8 mouse cellular contexts compared by ENCODE assay signal in genomic region chr9:114977461-114978280, GRCm38 (mm10). TPM values are rescaled to one million over a fixed set of nuclear protein-coding genes. Genes with fewer than 3 reads are reported as not detected.
DNase-seq lines count a peak whose midpoint lies in the region; ATAC-seq and TF ChIP-seq lines count a peak whose summit lies in the region.

No protein-coding gene starts in this region.

- ATAC-seq in frontal cortex, adult (ENCODE audit: low TSS enrichment), result peak; percentile 35

- H3K4me2 ChIP-seq in myocyte (ENCODE audit: low read depth), result peak overlapping the region; percentile 64

- H3K79me2 ChIP-seq in myocyte (ENCODE audit: control insufficient read depth, insufficient read depth), result no peaks in the 10 kb centered on the region

- H3K27me3 ChIP-seq in myocyte (ENCODE audit: control insufficient read depth, insufficient read depth, insufficient read length), result no peaks in the 10 kb centered on the region

- intact Hi-C loops in left cerebral cortex, postnatal 14 days (cut with DNase I), result no loop called here

- no peak overlapping the region for H3ac ChIP-seq in myocyte (ENCODE audit: control insufficient read depth, insufficient read length)

- DNase-seq in layer of hippocampus, adult 9-11 months, result peak; percentile 68
- DNase-seq in layer of hippocampus, postnatal 10 days (ENCODE audit: low spot score in 2 of 2), result no peak
- peak; percentile 68 for DNase-seq in cerebellum, adult 9-10 months
- DNase-seq in left cerebral cortex, postnatal 14 days (ENCODE audit: low spot score in 2 of 2), result peak; percentile 70 to 75
- no peak for DNase-seq in spleen, postnatal 10 days (ENCODE audit: low spot score in 2 of 2)
- DNase-seq in MN1 (ENCODE audit: low spot score), result no peak

- no peak for TF ChIP-seq POLR2A in myocyte (IDR thresholded peaks at IDR 0.05; ENCODE audit: insufficient read length, low read depth)

- H3K4me3 ChIP-seq in myocyte, result peak overlapping the region; percentile 12

- no peaks in the 10 kb centered on the region for H3K36me3 ChIP-seq in myocyte (ENCODE audit: control insufficient read depth, insufficient read depth)

TF ChIP-seq in myocyte, 11 proteins besides CTCF, POLR2A, EP300 and RAD21:
- TF ChIP-seq E2F4 (IDR thresholded peaks at IDR 0.05; ENCODE audit: insufficient read depth) (no peak), MYOG (IDR thresholded peaks at IDR 0.05; ENCODE audit: control insufficient read depth in 1 of 3, insufficient read depth in 1 of 3, insufficient read length in 2 of 3, low read depth in 2 of 3) (no peak)

RNA-seq across cellular contexts. Expression of gene Osbpl10, which starts 0.7 kb away (rescaled TPM):
- 10 to 100 TPM; 29.3 to 31.8 TPM for total RNA-seq in layer of hippocampus, postnatal 10 days (2021)
- 10 to 100 TPM; 56.5 to 57.6 TPM for total RNA-seq in left cerebral cortex, postnatal 14 days (2021)
- polyA plus RNA-seq in myocyte (2012; fragmentation: generic; extraction: Trizol), result 1.7 TPM

RNA-seq across cellular contexts. Expression of gene Rps27rt, which starts 4.9 kb away (rescaled TPM):
- 10 to 100 TPM in 1 of 2 experiments, 1 to 10 TPM in 1; 5.7 to 13.2 TPM for total RNA-seq in layer of hippocampus, postnatal 10 days (2021)
- total RNA-seq in left cerebral cortex, postnatal 14 days (2021), result 10 to 100 TPM; 16.5 to 29.7 TPM
- polyA plus RNA-seq in myocyte (2012; fragmentation: generic; extraction: Trizol), result 223 TPM

RNA-seq across cellular contexts. Expression of gene Gpd1l, which starts 43.9 kb away (rescaled TPM):
- 10 to 100 TPM; 84.6 to 89.3 TPM for total RNA-seq in layer of hippocampus, postnatal 10 days (2021)
- 10 to 100 TPM; 96.1 to 96.2 TPM for total RNA-seq in left cerebral cortex, postnatal 14 days (2021)
- 19.5 TPM for polyA plus RNA-seq in myocyte (2012; fragmentation: generic; extraction: Trizol)

Comparison
In these comparisons a context has a peak if more than half of its experiments do, and no peak if none do; other contexts are left out.
1. DNase-seq: peak in layer of hippocampus, adult 9-11 months (single experiment), cerebellum, adult 9-10 months (single experiment) and left cerebral cortex, postnatal 14 days (2 of 2); none in layer of hippocampus, postnatal 10 days (0 of 2), spleen, postnatal 10 days (0 of 2) and MN1 (single experiment).